Mouse (Mus musculus): Measurements from ENCODE around the gene Agl. TPM values are rescaled to one million over a fixed set of nuclear protein-coding genes. Genes with fewer than 3 reads are reported as not detected.

Gene Agl
- polyA plus RNA-seq, 1 experiment from 2014 or later: 121 TPM

- Histone ChIP-seq H3K4me3 (ENCODE audit: control insufficient read depth in 1 of 2, insufficient read depth in 1 of 2, low read depth in 1 of 2, low read length in 2 of 2) (no peak overlapping the region), H3K36me3 (ENCODE audit: control insufficient read depth, insufficient read depth, low read length) (peaks cover 11% of the 10 kb centered on the region), H3K27ac (replicated peaks in 1 of 2; ENCODE audit: control insufficient read depth in 1 of 2, insufficient read depth in 1 of 2, low read depth in 2 of 2, low read length in 2 of 2) (no peak overlapping the region), H3K4me2 (ENCODE audit: low read length) (no peak overlapping the region), H3K9ac (ENCODE audit: low read length) (no peak overlapping the region), H3K27me3 (ENCODE audit: control insufficient read depth, insufficient read depth, low read length) (no peaks in the 10 kb centered on the region), H3K4me1 (ENCODE audit: control insufficient read depth in 2 of 2, insufficient read depth in 2 of 2, low read length in 2 of 2) (peaks cover 0 to 3% of the 10 kb centered on the region in 2 experiments; a peak in 1 of 4 replicates), H3K9me3 (ENCODE audit: control insufficient read depth, low read length) (no peaks in the 10 kb centered on the region)
- ATAC-seq (ENCODE audit: insufficient number of reproducible peaks, insufficient read depth, low FRiP score, low read depth): no peak
- WGBS: 78% methylated on average over 1 of the region's 1 CpGs
These were observed 105.2 kb downstream of the Agl start for GRCm38 (mm10) chr3:116702647-116703272.

- peaks cover 0 to 3% of the 10 kb centered on the region in 2 experiments; a peak in 1 of 4 replicates for H3K4me1 ChIP-seq (ENCODE audit: control insufficient read depth in 2 of 2, insufficient read depth in 2 of 2, low read length in 2 of 2)
- no peak for ATAC-seq (ENCODE audit: insufficient number of reproducible peaks, insufficient read depth, low FRiP score, low read depth)
- peaks cover 7% of the 10 kb centered on the region for H3K36me3 ChIP-seq (ENCODE audit: control insufficient read depth, insufficient read depth, low read length)
- 93% methylated on average over 4 of the region's 4 CpGs for WGBS
- no peak overlapping the region for H3K4me2 ChIP-seq (ENCODE audit: low read length)
- H3K9me3 ChIP-seq (ENCODE audit: control insufficient read depth, low read length): no peaks in the 10 kb centered on the region
- H3K27ac ChIP-seq (replicated peaks in 1 of 2; ENCODE audit: control insufficient read depth in 1 of 2, insufficient read depth in 1 of 2, low read depth in 2 of 2, low read length in 2 of 2): no peak overlapping the region
- H3K27me3 ChIP-seq (ENCODE audit: control insufficient read depth, insufficient read depth, low read length): no peaks in the 10 kb centered on the region
- H3K9ac ChIP-seq (ENCODE audit: low read length): no peak overlapping the region
- H3K4me3 ChIP-seq (ENCODE audit: control insufficient read depth in 1 of 2, insufficient read depth in 1 of 2, low read depth in 1 of 2, low read length in 2 of 2): no peak overlapping the region
These were observed 106.4 kb downstream of the Agl start for GRCm38 (mm10) chr3:116701601-116702000.

DNA sequence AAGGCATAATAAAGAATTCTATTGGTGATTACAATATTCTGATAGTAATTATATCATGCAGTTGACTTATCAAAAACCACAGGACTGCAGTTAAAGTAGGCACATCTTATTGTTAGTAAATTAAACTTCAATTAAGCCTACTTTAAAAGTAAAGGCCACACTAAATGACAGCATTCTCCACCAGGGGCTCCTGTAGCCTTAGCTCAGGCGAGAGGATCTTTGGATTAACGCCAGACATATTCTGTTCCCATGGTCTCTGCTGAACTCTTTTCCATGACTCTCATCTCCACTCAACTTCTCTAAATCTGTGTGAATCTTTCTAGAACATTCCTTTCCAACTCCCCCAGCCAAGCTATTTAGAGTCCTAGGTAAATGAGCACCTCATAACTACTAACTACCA is 109.2 kb downstream of the Agl start:
- H3K27ac ChIP-seq (replicated peaks in 1 of 2; ENCODE audit: control insufficient read depth in 1 of 2, insufficient read depth in 1 of 2, low read depth in 2 of 2, low read length in 2 of 2): no peak overlapping the region
- H3K9ac ChIP-seq (ENCODE audit: low read length): no peak overlapping the region
- H3K4me2 ChIP-seq (ENCODE audit: low read length): no peak overlapping the region
- no peak overlapping the region for H3K4me3 ChIP-seq (ENCODE audit: control insufficient read depth in 1 of 2, insufficient read depth in 1 of 2, low read depth in 1 of 2, low read length in 2 of 2)
- no peak for ATAC-seq (ENCODE audit: insufficient number of reproducible peaks, insufficient read depth, low FRiP score, low read depth)
- 42% methylated on average over 2 of the region's 2 CpGs for WGBS
- H3K27me3 ChIP-seq (ENCODE audit: control insufficient read depth, insufficient read depth, low read length): no peaks in the 10 kb centered on the region
- H3K4me1 ChIP-seq (ENCODE audit: control insufficient read depth in 2 of 2, insufficient read depth in 2 of 2, low read length in 2 of 2): peaks cover 0 to 3% of the 10 kb centered on the region in 2 experiments; a peak in 1 of 4 replicates
- H3K9me3 ChIP-seq (ENCODE audit: control insufficient read depth, low read length): no peaks in the 10 kb centered on the region
- peaks cover 3% of the 10 kb centered on the region for H3K36me3 ChIP-seq (ENCODE audit: control insufficient read depth, insufficient read depth, low read length)

GRCm38 (mm10) chr3:116695666-116695985 is 112.3 kb downstream of the Agl start:
- H3K36me3 ChIP-seq (ENCODE audit: control insufficient read depth, insufficient read depth, low read length): peaks cover 11% of the 10 kb centered on the region
- no peak for ATAC-seq (ENCODE audit: insufficient number of reproducible peaks, insufficient read depth, low FRiP score, low read depth)
- H3K9ac ChIP-seq (ENCODE audit: low read length): no peak overlapping the region
- no peak overlapping the region for H3K4me2 ChIP-seq (ENCODE audit: low read length)
- no peaks in the 10 kb centered on the region for H3K27me3 ChIP-seq (ENCODE audit: control insufficient read depth, insufficient read depth, low read length)
- no peak overlapping the region for H3K27ac ChIP-seq (replicated peaks in 1 of 2; ENCODE audit: control insufficient read depth in 1 of 2, insufficient read depth in 1 of 2, low read depth in 2 of 2, low read length in 2 of 2)
- 81% methylated on average over 2 of the region's 2 CpGs for WGBS
- H3K4me1 ChIP-seq (ENCODE audit: control insufficient read depth in 2 of 2, insufficient read depth in 2 of 2, low read length in 2 of 2): peaks cover 0 to 3% of the 10 kb centered on the region in 2 experiments; a peak in 1 of 4 replicates
- H3K9me3 ChIP-seq (ENCODE audit: control insufficient read depth, low read length): no peaks in the 10 kb centered on the region
- H3K4me3 ChIP-seq (ENCODE audit: control insufficient read depth in 1 of 2, insufficient read depth in 1 of 2, low read depth in 1 of 2, low read length in 2 of 2): no peak overlapping the region

GRCm38 (mm10) chr3:116694955-116695665 is 112.9 kb downstream of the Agl start:
- Histone ChIP-seq H3K9ac (ENCODE audit: low read length) (no peak overlapping the region), H3K27ac (replicated peaks in 1 of 2; ENCODE audit: control insufficient read depth in 1 of 2, insufficient read depth in 1 of 2, low read depth in 2 of 2, low read length in 2 of 2) (no peak overlapping the region), H3K4me3 (ENCODE audit: control insufficient read depth in 1 of 2, insufficient read depth in 1 of 2, low read depth in 1 of 2, low read length in 2 of 2) (no peak overlapping the region), H3K36me3 (ENCODE audit: control insufficient read depth, insufficient read depth, low read length) (peaks cover 11% of the 10 kb centered on the region), H3K9me3 (ENCODE audit: control insufficient read depth, low read length) (no peaks in the 10 kb centered on the region), H3K27me3 (ENCODE audit: control insufficient read depth, insufficient read depth, low read length) (no peaks in the 10 kb centered on the region), H3K4me2 (ENCODE audit: low read length) (no peak overlapping the region), H3K4me1 (ENCODE audit: control insufficient read depth in 2 of 2, insufficient read depth in 2 of 2, low read length in 2 of 2) (peaks cover 0 to 3% of the 10 kb centered on the region in 2 experiments; a peak in 1 of 4 replicates)
- 88% methylated on average over 8 of the region's 8 CpGs for WGBS
- ATAC-seq (ENCODE audit: insufficient number of reproducible peaks, insufficient read depth, low FRiP score, low read depth): no peak

- Histone ChIP-seq H3K27me3 (ENCODE audit: control insufficient read depth, insufficient read depth, low read length) (no peaks in the 10 kb centered on the region), H3K4me1 (ENCODE audit: control insufficient read depth in 2 of 2, insufficient read depth in 2 of 2, low read length in 2 of 2) (peaks cover 0 to 3% of the 10 kb centered on the region in 2 experiments; a peak in 1 of 4 replicates), H3K27ac (replicated peaks in 1 of 2; ENCODE audit: control insufficient read depth in 1 of 2, insufficient read depth in 1 of 2, low read depth in 2 of 2, low read length in 2 of 2) (no peak overlapping the region), H3K9ac (ENCODE audit: low read length) (no peak overlapping the region), H3K4me3 (ENCODE audit: control insufficient read depth in 1 of 2, insufficient read depth in 1 of 2, low read depth in 1 of 2, low read length in 2 of 2) (no peak overlapping the region), H3K4me2 (ENCODE audit: low read length) (no peak overlapping the region), H3K9me3 (ENCODE audit: control insufficient read depth, low read length) (no peaks in the 10 kb centered on the region), H3K36me3 (ENCODE audit: control insufficient read depth, insufficient read depth, low read length) (peaks cover 11% of the 10 kb centered on the region)
- ATAC-seq (ENCODE audit: insufficient number of reproducible peaks, insufficient read depth, low FRiP score, low read depth): no peak
- WGBS: 70% methylated on average over 3 of the region's 3 CpGs
These were observed 113.7 kb downstream of the Agl start for GRCm38 (mm10) chr3:116694312-116694711.
